Mouse (Mus musculus) MEL (cell line): ENCODE results near the gene Auts2. TPM values are rescaled to one million over a fixed set of nuclear protein-coding genes. Genes with fewer than 3 reads are reported as not detected.

ENCODE experiments used
- DNase-seq: peaks from one replicate; pipeline ENCODE4 v3.0.0; 2011; ENCODE audit warnings: low read depth, low spot score
- H3K27ac ChIP-seq: 2 replicates; pipeline ENCODE4 v1.5.1; 2012; ENCODE audit warnings: low read depth, mild to moderate bottlenecking, control low read depth, low read length, moderate library complexity; ENCODE audit not compliant: control insufficient read depth
- H3K27me3 ChIP-seq, 2 experiments: fragments of 150-350 bp in 1 of 2; sonication (generic) in 1 of 2; 2 replicates each; pipeline ENCODE4 v1.6.1; 2012; ENCODE audit warnings: low read length in 2 of 2, mild to moderate bottlenecking in 2 of 2, improper control_type of control experiment in 1 of 2, moderate library complexity in 1 of 2; ENCODE audit not compliant: insufficient read depth in 2 of 2, control insufficient read depth in 1 of 2
- H3K36me3 ChIP-seq, 2 experiments: 2 replicates each; pipeline ENCODE4 v1.6.1; 2012 to 2014; ENCODE audit warnings: low read length in 2 of 2, improper control_type of control experiment in 1 of 2, inconsistent platforms in 1 of 2, mild to moderate bottlenecking in 1 of 2; ENCODE audit not compliant: insufficient read depth in 2 of 2, control insufficient read depth in 1 of 2
- H3K4me1 ChIP-seq, 2 experiments: fragments of 150-350 bp in 1 of 2; sonication (generic) in 1 of 2; 2 replicates each; pipeline ENCODE4 v1.6.1; 2012; ENCODE audit warnings: low read length in 2 of 2, improper control_type of control experiment in 1 of 2, mild to moderate bottlenecking in 1 of 2; ENCODE audit not compliant: insufficient read depth in 2 of 2, control insufficient read depth in 1 of 2
- H3K4me3 ChIP-seq, 2 experiments: fragments of 150-350 bp in 1 of 2; sonication (generic) in 1 of 2; 2 replicates each; pipeline ENCODE4 v1.5.1; 2012; ENCODE audit warnings: low read depth in 2 of 2, low read length in 2 of 2, mild to moderate bottlenecking in 2 of 2, moderate library complexity in 2 of 2, control low read depth in 1 of 2, improper control_type of control experiment in 1 of 2; ENCODE audit not compliant: control insufficient read depth in 1 of 2, insufficient read depth in 1 of 2
- H3K79me2 ChIP-seq: 2 replicates; pipeline ENCODE4 v1.6.1; 2012; ENCODE audit warnings: mild to moderate bottlenecking, low read length, moderate library complexity; ENCODE audit not compliant: control insufficient read depth, poor library complexity, insufficient read depth
- H3K9ac ChIP-seq: 2 replicates; pipeline ENCODE4 v1.6.1; 2012; ENCODE audit warnings: low read depth, mild to moderate bottlenecking, control low read depth, low read length, moderate library complexity; ENCODE audit not compliant: control insufficient read depth, poor library complexity, severe bottlenecking
- H3K9me3 ChIP-seq: fragments of 150-350 bp; sonication (generic); replicated peaks from 2 replicates; pipeline ENCODE4 v1.6.1; 2012; ENCODE audit warnings: mild to moderate bottlenecking, low read length, improper control_type of control experiment, moderate library complexity; ENCODE audit not compliant: insufficient read depth
- BHLHE40 ChIP-seq: IDR thresholded peaks from 2 replicates; pipeline ENCODE4 v1.6.1; 2012; ENCODE audit warnings: low read depth, mild to moderate bottlenecking, inconsistent platforms, low read length, improper control_type of control experiment, borderline replicate concordance
- CTCF ChIP-seq, 3 experiments: IDR thresholded peaks in 2 of 3; conservative IDR thresholded peaks in 1 of 3; 2 replicates each; pipeline ENCODE4 v1.5.1; 2011 to 2012; ENCODE audit warnings: low read length in 3 of 3, low read depth in 2 of 3, mild to moderate bottlenecking in 2 of 3, improper control_type of control experiment in 1 of 3, inconsistent platforms in 1 of 3, mixed read lengths in 1 of 3, moderate library complexity in 1 of 3; ENCODE audit not compliant: control insufficient read depth in 1 of 3, insufficient read depth in 1 of 3, poor library complexity in 1 of 3, severe bottlenecking in 1 of 3
- ELF1 ChIP-seq: IDR thresholded peaks from 2 replicates; pipeline ENCODE4 v1.6.1; 2014; ENCODE audit warnings: low read depth, mild to moderate bottlenecking, inconsistent platforms, low read length, improper control_type of control experiment, moderate library complexity
- EP300 ChIP-seq, 2 experiments: IDR thresholded peaks; 2 replicates each; pipeline ENCODE4 v1.6.1; 2011; ENCODE audit warnings: improper control_type of control experiment in 2 of 2, low read length in 2 of 2, low read depth in 1 of 2, mild to moderate bottlenecking in 1 of 2
- GATA1 ChIP-seq: IDR thresholded peaks from 2 replicates; pipeline ENCODE4 v1.6.1; 2011; ENCODE audit warnings: low read depth, low read length, improper control_type of control experiment
- JUND ChIP-seq: IDR thresholded peaks from 2 replicates; pipeline ENCODE4 v1.6.1; 2011; ENCODE audit warnings: low read depth, mild to moderate bottlenecking, improper control_type of control experiment, low read length
- KAT2A ChIP-seq: conservative IDR thresholded peaks from 2 replicates; pipeline ENCODE4 v1.6.1; 2012; ENCODE audit warnings: low read depth, low read length, improper control_type of control experiment, inconsistent platforms
- MAX ChIP-seq: IDR thresholded peaks from 2 replicates; pipeline ENCODE4 v1.6.1; 2011; ENCODE audit warnings: low read length, improper control_type of control experiment
- NELFE ChIP-seq: IDR thresholded peaks from 2 replicates; pipeline ENCODE4 v1.6.1; 2011; ENCODE audit warnings: low read depth, low read length, improper control_type of control experiment
- NRF1 ChIP-seq: IDR thresholded peaks from 2 replicates; pipeline ENCODE4 v1.6.1; 2014; ENCODE audit warnings: low read depth, mild to moderate bottlenecking, inconsistent platforms, low read length, improper control_type of control experiment, moderate library complexity; ENCODE audit not compliant: poor library complexity, insufficient read depth, severe bottlenecking
- POLR2A ChIP-seq, 2 experiments: IDR thresholded peaks; 2 replicates each; pipeline ENCODE4 v1.6.1; 2011 to 2012; ENCODE audit warnings: low read length in 2 of 2, mild to moderate bottlenecking in 2 of 2, control low read depth in 1 of 2, improper control_type of control experiment in 1 of 2, low read depth in 1 of 2, moderate library complexity in 1 of 2; ENCODE audit not compliant: control insufficient read depth in 1 of 2, insufficient read depth in 1 of 2, poor library complexity in 1 of 2
- POLR2AphosphoS2 ChIP-seq: IDR thresholded peaks from 2 replicates; pipeline ENCODE4 v1.6.1; 2011; ENCODE audit warnings: low read length, improper control_type of control experiment
- RAD21 ChIP-seq: IDR thresholded peaks from 2 replicates; pipeline ENCODE4 v1.6.1; 2011; ENCODE audit warnings: mild to moderate bottlenecking, low read depth, low read length, improper control_type of control experiment
- RCOR1 ChIP-seq: IDR thresholded peaks from 2 replicates; pipeline ENCODE4 v1.6.1; 2012; ENCODE audit warnings: low read depth, mild to moderate bottlenecking, inconsistent platforms, low read length, improper control_type of control experiment
- TAL1 ChIP-seq: IDR thresholded peaks from 2 replicates; pipeline ENCODE4 v1.6.1; 2012; ENCODE audit warnings: mild to moderate bottlenecking, inconsistent platforms, low read length, moderate library complexity, mixed read lengths
- ZKSCAN1 ChIP-seq: IDR thresholded peaks from 2 replicates; pipeline ENCODE4 v1.6.1; 2012; ENCODE audit warnings: low read depth, mild to moderate bottlenecking, inconsistent platforms, low read length, improper control_type of control experiment, moderate library complexity
- ZNF384 ChIP-seq: IDR thresholded peaks from 2 replicates; pipeline ENCODE4 v1.6.1; 2012; ENCODE audit warnings: low read depth, mild to moderate bottlenecking, inconsistent platforms, low read length, improper control_type of control experiment
- polyA plus RNA-seq, 2 experiments: library from polyadenylated mRNA; stranded (reverse) in 1 of 2; unstranded in 1 of 2; fragments of >175 nt in 1 of 2; fragments of >200 nt in 1 of 2; gene quantifications; 2 replicates each; pipeline versions ENCODE4 v1.2.1 to v1.2.4; 2012; ENCODE audit warnings: low replicate concordance in 2 of 2, low read depth in 1 of 2; ENCODE audit not compliant: insufficient read length in 2 of 2, insufficient read depth in 1 of 2, missing spikeins in 1 of 2
- total RNA-seq: library from RNA; depleted of rRNA; stranded (reverse); fragments of 300-350 nt; gene quantifications from 2 replicates; pipeline ENCODE4 v1.2.3, GENCODE M21; 2012

The Auts2 gene
- total and polyA plus RNA-seq, 3 experiments = not detected

DNA sequence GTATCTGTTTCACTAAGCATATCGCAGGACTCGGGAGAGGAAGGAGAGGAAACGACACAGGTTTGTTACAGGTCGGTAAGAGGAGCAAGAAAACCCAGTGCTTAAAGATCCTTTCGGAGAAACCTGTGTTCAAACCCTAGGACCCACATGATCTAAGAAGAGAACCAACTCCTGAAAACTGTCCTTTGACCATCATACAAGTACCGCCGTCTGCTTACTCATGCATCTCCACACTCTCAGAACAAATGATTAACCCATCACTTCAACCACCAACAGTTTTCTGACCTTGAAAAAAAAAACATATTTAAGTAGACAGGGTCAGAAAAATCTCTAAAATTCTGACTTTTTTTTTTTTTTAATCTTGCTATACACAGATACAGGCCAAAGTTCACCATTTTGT is 908.4 kb downstream of the Auts2 start:
- Histone ChIP-seq H3K27ac (no peak overlapping the region), H3K4me1 (no peaks in the 10 kb centered on the region), H3K79me2 (no peaks in the 10 kb centered on the region), H3K9me3 (no peaks in the 10 kb centered on the region), H3K4me3 (no peak overlapping the region), H3K36me3 (no peaks in the 10 kb centered on the region), H3K9ac (no peak overlapping the region), H3K27me3 (no peaks in the 10 kb centered on the region)
- TF ChIP-seq ZKSCAN1 (no peak), CTCF (IDR thresholded peaks at IDR 0.05 in 2 of 3, conservative IDR thresholded peaks at IDR 0.05 in 1 of 3; ENCODE audit: control insufficient read depth in 1 of 3, insufficient read depth in 1 of 3, low read depth in 2 of 3, low read length in 3 of 3, poor library complexity in 1 of 3, severe bottlenecking in 1 of 3) (no peak), TAL1 (no peak), ZNF384 (no peak), JUND (no peak), EP300 (IDR thresholded peaks at IDR 0.05; ENCODE audit: low read depth in 1 of 2, low read length in 2 of 2) (no peak), MAX (no peak), GATA1 (no peak), POLR2A (IDR thresholded peaks at IDR 0.05; ENCODE audit: control insufficient read depth in 1 of 2, insufficient read depth in 1 of 2, low read depth in 1 of 2, low read length in 2 of 2, poor library complexity in 1 of 2) (no peak), KAT2A (no peak), BHLHE40 (no peak), RCOR1 (no peak), POLR2AphosphoS2 (no peak), RAD21 (no peak), ELF1 (no peak), NRF1 (no peak), NELFE (no peak)
- no peak for DNase-seq

DNA sequence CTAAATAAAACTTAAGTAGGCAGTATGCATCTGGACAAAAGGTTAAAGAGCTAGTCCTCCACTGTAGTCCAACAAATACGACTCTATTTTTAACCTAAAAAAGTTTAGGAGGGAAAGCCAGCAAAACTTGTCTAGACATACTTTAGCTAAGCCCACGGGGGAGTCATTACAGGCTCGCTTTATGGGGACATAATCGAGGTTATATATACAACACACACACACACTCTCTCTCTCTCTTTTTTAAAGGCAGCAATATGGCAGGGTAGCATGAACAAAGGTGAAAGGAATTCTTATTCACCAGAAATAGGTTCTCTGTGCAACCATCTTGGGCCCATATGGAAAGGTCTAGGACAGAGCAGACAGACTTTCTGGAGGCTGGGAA is 911.2 kb downstream of the Auts2 start:
- no peaks in the 10 kb centered on the region for H3K27me3 ChIP-seq
- no peak overlapping the region for H3K9ac ChIP-seq
- no peaks in the 10 kb centered on the region for H3K4me1 ChIP-seq
- no peaks in the 10 kb centered on the region for H3K9me3 ChIP-seq
- no peak for TF ChIP-seq RCOR1
- no peak overlapping the region for H3K4me3 ChIP-seq
- no peak for DNase-seq
- H3K27ac ChIP-seq = no peak overlapping the region
- no peaks in the 10 kb centered on the region for H3K79me2 ChIP-seq
- no peaks in the 10 kb centered on the region for H3K36me3 ChIP-seq
